Mouse (Mus musculus) liver, embryonic 16.5 days (tissue): ENCODE measurements around the gene Mgmt. TPM values are rescaled to one million over a fixed set of nuclear protein-coding genes. Genes with fewer than 3 reads are reported as not detected.

ENCODE experiments used
- ATAC-seq: fragments of 200-750 bp; cut with Nextera tagmentation; 2 replicates; pipeline ENCODE4 v1.8.0; 2017; ENCODE audit warnings: low read depth, mild to moderate bottlenecking, moderate number of reproducible peaks, moderate library complexity
- H3K27ac ChIP-seq: fragments of 300-500 bp; sonication (generic); 2 replicates; pipeline ENCODE4 v1.5.1; 2014; ENCODE audit warnings: mild to moderate bottlenecking, low read length
- H3K27me3 ChIP-seq: fragments of 300-500 bp; sonication (generic); 2 replicates; pipeline ENCODE4 v1.6.1; 2014; ENCODE audit warnings: low read depth, low read length, mixed read lengths; ENCODE audit not compliant: control insufficient read depth, insufficient read depth
- H3K36me3 ChIP-seq: fragments of 300-500 bp; sonication (generic); 2 replicates; pipeline ENCODE4 v1.6.1; 2014; ENCODE audit warnings: mild to moderate bottlenecking; ENCODE audit not compliant: control insufficient read depth, insufficient read depth
- H3K4me1 ChIP-seq: fragments of 300-500 bp; sonication (generic); 2 replicates; pipeline ENCODE4 v1.6.1; 2014; ENCODE audit warnings: low read depth, low read length, mixed read lengths; ENCODE audit not compliant: control insufficient read depth
- H3K4me2 ChIP-seq: fragments of 300-500 bp; sonication (generic); 2 replicates; pipeline ENCODE4 v1.6.1; 2014; ENCODE audit warnings: low read depth, low read length, mixed read lengths
- H3K4me3 ChIP-seq: fragments of 300-500 bp; sonication (generic); 2 replicates; pipeline ENCODE4 v1.5.1; 2014; ENCODE audit warnings: low read depth, mild to moderate bottlenecking, low read length
- H3K9ac ChIP-seq: fragments of 300-500 bp; sonication (generic); 2 replicates; pipeline ENCODE4 v1.6.1; 2014; ENCODE audit warnings: low read depth, low read length
- H3K9me3 ChIP-seq: fragments of 300-500 bp; sonication (generic); replicated peaks from 2 replicates; pipeline ENCODE4 v1.6.1; 2016; ENCODE audit warnings: low read length; ENCODE audit not compliant: control insufficient read depth
- WGBS: fragments of 180-500 bp; shearing (Covaris S2); extraction: QIAGEN DNeasy Blood & Tissue Kit; methylation state at CpG from one replicate; pipeline ENCODE4 v1.1.7; 2014; ENCODE audit not compliant: insufficient replicate concordance; 5-methylcytosine and 5-hydroxymethylcytosine counted together
- polyA plus RNA-seq: library from polyadenylated mRNA; unstranded; fragments of >200 nt; fragmentation: Nextera tagmentation; extraction: Ambion mirVana; gene quantifications from 2 replicates; pipeline ENCODE4 v1.2.1, GENCODE M21; 2015

Gene Mgmt
- polyA plus RNA-seq, 1 experiment from 2014 or later: 3.2 TPM

DNA sequence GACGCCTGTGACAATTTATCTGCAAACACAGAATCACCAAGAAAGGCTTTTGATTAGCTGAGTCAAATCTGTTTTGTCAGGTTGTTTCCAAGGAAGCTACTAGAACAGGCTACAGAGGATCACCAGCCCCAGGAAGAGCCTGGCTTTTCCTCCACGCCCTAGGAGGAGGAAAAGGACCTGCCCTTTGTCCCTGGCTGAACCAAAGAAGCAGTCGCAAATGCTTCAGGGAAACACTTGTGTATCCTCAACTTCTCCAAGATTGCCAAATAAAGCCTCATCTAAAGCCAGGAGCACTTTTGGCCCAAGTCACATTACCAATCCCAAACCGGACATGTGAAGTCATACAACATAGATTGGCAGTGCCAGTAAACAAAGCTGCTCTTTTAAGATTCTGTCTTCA is 41.7 kb upstream of the Mgmt start:
- Histone ChIP-seq H3K27me3 (no peaks in the 10 kb centered on the region), H3K9ac (no peak overlapping the region), H3K9me3 (no peaks in the 10 kb centered on the region), H3K36me3 (no peaks in the 10 kb centered on the region), H3K4me3 (no peak overlapping the region), H3K27ac (no peak overlapping the region), H3K4me1 (no peaks in the 10 kb centered on the region), H3K4me2 (no peak overlapping the region)
- no peak for ATAC-seq
- WGBS: 44% methylated on average over 4 of the region's 4 CpGs

DNA sequence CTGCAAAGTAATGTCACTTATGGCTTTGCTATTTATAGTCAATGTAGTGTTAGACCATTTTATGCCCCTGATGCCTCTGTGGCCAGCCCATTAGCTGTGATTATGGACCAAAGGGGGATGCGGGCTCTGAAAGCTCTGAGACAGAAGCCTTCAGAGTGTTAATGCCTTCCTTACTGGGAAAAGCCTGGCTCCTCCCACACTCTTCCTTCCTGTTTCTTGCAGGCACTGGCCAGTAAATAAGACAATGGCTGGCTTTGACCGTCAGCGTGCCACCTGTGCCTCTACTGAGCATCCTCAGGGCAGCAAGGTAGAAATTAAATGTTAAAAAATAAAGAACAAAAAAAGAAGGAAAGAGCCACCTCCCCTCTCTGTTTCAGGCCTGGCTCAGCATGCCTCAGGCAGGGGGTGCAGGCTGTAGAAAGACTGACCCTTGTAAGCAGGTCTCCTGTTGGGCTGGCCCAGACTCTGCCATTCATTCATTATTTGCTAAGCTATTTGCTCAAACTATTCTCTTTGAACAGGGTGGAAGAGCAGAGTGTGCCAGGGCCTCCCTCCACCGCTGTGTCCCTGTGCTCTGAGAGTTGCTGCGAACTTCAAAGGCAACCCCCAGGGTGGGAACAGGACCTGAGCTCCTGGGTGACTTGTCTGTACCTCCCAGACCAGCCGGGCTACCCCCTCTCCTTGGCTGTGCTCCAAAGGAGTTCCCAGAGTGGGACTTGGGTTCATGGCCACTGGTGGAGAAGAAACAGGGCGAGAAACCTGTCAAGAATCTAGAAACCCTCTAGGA is 29.5 kb upstream of the Mgmt start:
- no peaks in the 10 kb centered on the region for H3K27me3 ChIP-seq
- H3K9me3 ChIP-seq: no peaks in the 10 kb centered on the region
- no peaks in the 10 kb centered on the region for H3K4me1 ChIP-seq
- no peaks in the 10 kb centered on the region for H3K36me3 ChIP-seq
- no peak overlapping the region for H3K27ac ChIP-seq
- WGBS: 17% methylated on average over 7 of the region's 7 CpGs
- ATAC-seq: no peak
- no peak overlapping the region for H3K4me2 ChIP-seq
- no peak overlapping the region for H3K9ac ChIP-seq
- no peak overlapping the region for H3K4me3 ChIP-seq

DNA sequence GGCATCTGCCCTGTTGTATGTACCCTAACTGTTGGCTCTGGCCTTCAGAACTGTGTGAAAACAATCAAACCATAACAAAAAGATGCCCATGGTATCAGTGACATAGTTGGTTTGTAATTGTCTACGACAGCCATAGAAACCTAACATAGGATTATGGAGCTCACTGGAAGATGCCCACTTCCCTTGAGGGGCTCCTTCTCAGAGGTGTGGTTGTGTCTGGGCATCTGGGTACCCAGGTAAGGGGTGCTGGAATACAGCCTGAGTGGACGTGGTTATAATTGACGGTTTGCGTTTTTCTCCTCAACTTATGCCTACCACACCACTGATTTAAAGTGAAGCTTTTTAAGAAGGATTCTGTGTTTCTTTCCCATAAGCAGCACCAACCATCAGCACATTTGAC is 28.5 kb upstream of the Mgmt start:
- Histone ChIP-seq H3K9me3 (no peaks in the 10 kb centered on the region), H3K9ac (no peak overlapping the region), H3K4me1 (no peaks in the 10 kb centered on the region), H3K27me3 (no peaks in the 10 kb centered on the region), H3K4me3 (no peak overlapping the region), H3K4me2 (no peak overlapping the region), H3K36me3 (no peaks in the 10 kb centered on the region), H3K27ac (no peak overlapping the region)
- no peak for ATAC-seq
- 78% methylated on average over 4 of the region's 4 CpGs for WGBS

DNA sequence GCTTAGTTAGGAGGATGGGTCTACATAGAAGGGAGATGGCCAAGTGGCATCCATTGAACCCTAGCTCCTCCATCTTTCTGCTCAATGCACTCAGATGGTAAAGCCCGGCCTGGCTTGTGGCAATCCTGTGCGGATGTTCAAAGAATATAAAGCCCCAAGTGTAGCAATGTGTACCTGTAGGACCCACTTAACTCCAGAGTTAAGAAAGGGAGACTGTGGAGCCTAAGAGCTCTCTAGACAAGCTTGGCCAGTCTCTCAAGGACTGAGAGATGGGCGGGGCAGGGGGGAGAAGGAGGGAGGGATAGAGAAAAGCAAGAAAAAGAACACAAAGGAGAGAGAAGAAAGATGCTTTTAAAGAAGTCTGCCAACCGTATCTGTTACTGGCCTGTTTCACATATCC is 27.9 kb upstream of the Mgmt start:
- Histone ChIP-seq H3K27ac (no peak overlapping the region), H3K4me3 (no peak overlapping the region), H3K4me2 (no peak overlapping the region), H3K36me3 (no peaks in the 10 kb centered on the region), H3K27me3 (no peaks in the 10 kb centered on the region), H3K9ac (no peak overlapping the region), H3K9me3 (no peaks in the 10 kb centered on the region), H3K4me1 (no peaks in the 10 kb centered on the region)
- ATAC-seq: no peak
- WGBS: 50% methylated on average over 4 of the region's 4 CpGs

DNA sequence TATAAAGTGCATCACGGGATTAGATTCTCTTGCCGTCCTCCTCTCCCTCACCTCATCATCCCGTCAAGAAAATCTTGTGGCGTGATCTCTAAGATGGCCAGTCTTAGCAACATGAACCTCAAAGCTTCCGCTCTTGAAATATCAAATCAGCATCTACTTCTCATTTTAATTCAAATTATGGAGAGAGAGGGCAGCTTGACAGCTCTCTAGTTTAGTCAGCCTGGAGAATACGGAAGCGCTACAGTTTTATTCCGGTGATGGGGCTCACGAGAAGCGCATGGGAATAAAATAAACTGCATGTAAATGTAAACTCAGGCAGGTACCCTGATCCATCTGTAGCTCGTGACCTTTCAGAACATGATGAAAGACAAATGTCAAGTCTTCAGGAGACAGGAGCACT is 22.9 kb upstream of the Mgmt start:
- WGBS: 65% methylated on average over 11 of the region's 11 CpGs
- H3K27ac ChIP-seq: no peak overlapping the region
- no peak overlapping the region for H3K4me3 ChIP-seq
- H3K9ac ChIP-seq: no peak overlapping the region
- H3K4me2 ChIP-seq: no peak overlapping the region
- no peaks in the 10 kb centered on the region for H3K27me3 ChIP-seq
- no peak for ATAC-seq
- H3K9me3 ChIP-seq: no peaks in the 10 kb centered on the region
- no peaks in the 10 kb centered on the region for H3K4me1 ChIP-seq
- no peaks in the 10 kb centered on the region for H3K36me3 ChIP-seq

DNA sequence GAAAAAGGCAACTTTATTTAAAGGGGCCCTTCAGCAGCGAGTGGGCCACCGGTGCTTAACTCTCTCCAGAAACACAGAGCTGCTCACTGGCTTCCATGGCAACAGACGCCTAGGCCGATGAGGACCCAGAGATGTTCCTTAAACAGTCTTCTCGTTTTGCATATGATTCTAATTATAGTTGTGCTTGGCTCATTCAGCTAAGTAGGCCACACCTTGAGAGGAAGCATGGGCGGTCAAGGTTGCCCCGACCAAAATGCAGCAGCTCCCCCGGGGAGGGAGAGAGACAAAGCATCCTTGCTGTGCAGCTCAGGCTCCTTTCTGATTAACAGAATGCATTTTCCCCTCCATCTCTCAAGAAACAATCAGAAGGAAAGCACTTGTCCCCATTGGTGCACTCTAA is 22.4 kb upstream of the Mgmt start:
- no peak for ATAC-seq

DNA sequence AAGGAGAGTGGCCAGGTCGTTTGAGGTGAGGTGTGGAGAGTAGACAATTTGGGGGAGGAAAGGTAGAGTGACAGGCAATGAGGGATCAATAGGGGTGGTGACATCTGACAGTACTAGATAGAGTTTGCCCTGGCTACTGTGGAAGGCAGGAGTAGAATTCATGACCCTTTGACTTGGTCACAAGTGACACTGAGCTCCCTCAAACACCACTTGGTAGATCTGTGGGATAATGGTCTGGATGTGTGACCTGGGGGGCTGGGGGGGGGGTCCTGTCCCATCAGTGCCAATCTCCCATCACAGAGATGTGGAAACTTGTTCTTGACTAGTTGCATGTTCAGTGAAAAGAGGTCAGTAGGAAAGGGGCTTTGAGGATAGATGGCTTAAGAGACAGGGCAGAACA is 20.0 kb upstream of the Mgmt start:
- Histone ChIP-seq H3K9ac (no peak overlapping the region), H3K36me3 (no peaks in the 10 kb centered on the region), H3K4me1 (no peaks in the 10 kb centered on the region), H3K4me3 (no peak overlapping the region), H3K27ac (no peak overlapping the region), H3K9me3 (no peaks in the 10 kb centered on the region), H3K4me2 (no peak overlapping the region), H3K27me3 (no peaks in the 10 kb centered on the region)
- 21% methylated on average over 1 of the region's 1 CpGs for WGBS
- ATAC-seq: no peak

More for the DNA sequence above, 22.4 kb upstream of the Mgmt start:
- H3K9me3 ChIP-seq: no peaks in the 10 kb centered on the region
- no peak overlapping the region for H3K4me3 ChIP-seq
- no peaks in the 10 kb centered on the region for H3K27me3 ChIP-seq
- 33% methylated on average over 8 of the region's 8 CpGs for WGBS
- H3K9ac ChIP-seq: no peak overlapping the region
- no peak overlapping the region for H3K27ac ChIP-seq
- H3K36me3 ChIP-seq: no peaks in the 10 kb centered on the region
- H3K4me2 ChIP-seq: no peak overlapping the region
- H3K4me1 ChIP-seq: no peaks in the 10 kb centered on the region

DNA sequence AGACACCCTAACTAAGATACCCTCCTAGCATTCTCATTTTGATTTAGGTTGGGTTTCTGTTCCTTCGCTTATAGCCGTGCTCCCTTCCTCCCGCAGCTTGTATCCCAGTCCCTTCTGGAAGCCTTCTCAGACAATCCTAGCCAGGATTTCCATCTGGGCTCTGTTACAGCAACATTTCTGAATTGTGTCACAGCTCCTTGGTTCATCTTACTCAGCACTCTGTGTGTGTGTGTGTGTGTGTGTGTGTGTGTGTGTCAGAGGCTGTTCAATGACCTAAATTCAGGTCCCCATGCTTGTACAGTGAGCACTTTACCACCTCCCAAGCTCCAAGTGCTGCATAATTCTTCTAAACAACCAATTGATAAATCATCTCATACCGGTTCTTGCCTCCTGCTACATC is 14.0 kb upstream of the Mgmt start:
- H3K36me3 ChIP-seq: no peaks in the 10 kb centered on the region
- ATAC-seq: no peak
- no peaks in the 10 kb centered on the region for H3K27me3 ChIP-seq
- WGBS: 74% methylated on average over 4 of the region's 4 CpGs
- no peaks in the 10 kb centered on the region for H3K4me1 ChIP-seq
- no peak overlapping the region for H3K27ac ChIP-seq
- H3K4me2 ChIP-seq: no peak overlapping the region
- no peak overlapping the region for H3K9ac ChIP-seq
- H3K9me3 ChIP-seq: no peaks in the 10 kb centered on the region
- no peak overlapping the region for H3K4me3 ChIP-seq

DNA sequence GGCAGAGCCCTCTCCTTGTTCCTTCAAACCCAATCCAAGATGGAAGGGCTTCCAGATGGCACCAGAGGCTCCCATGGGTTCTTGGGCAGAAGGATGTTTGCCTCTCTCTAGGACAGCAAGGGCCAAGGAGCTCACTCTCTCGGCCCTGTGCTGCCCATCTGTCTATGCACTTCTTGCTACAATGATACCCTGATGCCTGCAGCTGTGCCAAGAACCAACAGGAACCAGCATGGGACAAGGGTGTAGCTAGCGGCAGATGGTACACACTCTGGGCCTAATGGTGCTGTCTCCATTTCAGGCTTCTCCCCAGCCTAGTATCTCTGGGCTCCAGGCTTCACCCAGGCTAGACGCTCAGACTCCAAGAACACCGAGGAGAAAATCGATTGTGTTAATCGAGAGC is 6.3 kb upstream of the Mgmt start:
- no peak for ATAC-seq
- no peaks in the 10 kb centered on the region for H3K36me3 ChIP-seq
- H3K27me3 ChIP-seq: no peaks in the 10 kb centered on the region
- no peak overlapping the region for H3K27ac ChIP-seq
- no peak overlapping the region for H3K4me2 ChIP-seq
- H3K9me3 ChIP-seq: no peaks in the 10 kb centered on the region
- no peaks in the 10 kb centered on the region for H3K4me1 ChIP-seq
- no peak overlapping the region for H3K9ac ChIP-seq
- no peak overlapping the region for H3K4me3 ChIP-seq
- WGBS: 68% methylated on average over 6 of the region's 6 CpGs
